In the genomic region with DNA sequence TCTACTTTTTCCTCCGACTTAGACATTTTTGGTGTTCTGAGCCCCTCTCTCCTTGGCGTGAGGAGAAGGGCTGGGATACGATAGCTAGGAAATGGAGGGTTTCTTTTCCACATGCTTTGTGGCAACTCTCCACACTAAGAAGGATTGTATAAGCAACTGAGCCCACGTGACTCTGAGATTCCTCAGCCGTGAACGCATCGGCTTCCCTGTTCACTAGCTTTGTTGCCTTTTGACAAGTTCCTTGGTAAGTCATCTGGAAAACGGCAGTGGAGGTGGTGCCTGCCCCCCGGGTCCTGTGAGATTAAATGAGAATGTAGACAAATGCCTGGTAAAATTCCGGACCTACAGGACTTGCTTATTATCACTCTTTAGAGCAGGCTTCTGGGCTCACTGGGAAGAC, we compare ENCODE assay signal across 11 mouse cellular contexts.
DNase-seq lines count a peak whose midpoint lies in the region; ATAC-seq and TF ChIP-seq lines count a peak whose summit lies in the region.
"Had no signal": no experiment of that assay in that cellular context is flagged by ENCODE, and none has a peak within 500 bp of the region (broad histone marks: within the 10 kb centered on the region; RNA-seq: fewer than 3 reads in every experiment).

No protein-coding gene starts in this region.

- no peaks in the 10 kb centered on the region for H3K36me3 ChIP-seq in forebrain, embryonic 10.5 days (replicated peaks)
- no peaks in the 10 kb centered on the region for H3K36me3 ChIP-seq in midbrain, postnatal 0 days (ENCODE audit: insufficient read depth, low read length)

- peak; percentile 69 for DNase-seq in embryo, embryonic 10.5 days (ENCODE audit: low spot score)
- DNase-seq in forebrain, embryonic 10.5 days (ENCODE audit: extremely low spot score, low spot score), result peak; percentile 28
- peak; percentile 68 to 79 for DNase-seq in kidney, adult 8-10 months
- no peak for DNase-seq in midbrain, postnatal 0 days (ENCODE audit: low spot score)
- no peak for DNase-seq in natural killer cell, adult 2 months (ENCODE audit: low spot score in 2 of 2)
- DNase-seq in heart, postnatal 25 days (ENCODE audit: low spot score), result no peak
- no peak for DNase-seq in gastrocnemius, adult 8-10 months (ENCODE audit: low spot score in 2 of 2)
- DNase-seq: cerebellum, adult 9-11 months; heart, postnatal 10 days; lung, adult 18-20 months; right cerebral cortex, postnatal 25 days had no signal

- peaks cover 14% of the 10 kb centered on the region for H3K4me1 ChIP-seq in forebrain, embryonic 10.5 days
- H3K4me1 ChIP-seq in midbrain, postnatal 0 days (ENCODE audit: insufficient read depth, low read length), result 0 out of 2 replicates have a peak, but pooled peaks cover 4% of the 10 kb centered on the region

- ATAC-seq in midbrain, postnatal 0 days (ENCODE audit: low FRiP score), result no peak

- no peak overlapping the region for H3K9ac ChIP-seq in midbrain, postnatal 0 days (replicated peaks; ENCODE audit: low read length, poor library complexity, severe bottlenecking)

- WGBS in forebrain, embryonic 10.5 days, result 37% methylated on average over 10 of the region's 10 CpGs
- WGBS in midbrain, postnatal 0 days, result 16% methylated on average over 10 of the region's 10 CpGs

- no peaks in the 10 kb centered on the region for H3K27me3 ChIP-seq in forebrain, embryonic 10.5 days (ENCODE audit: poor library complexity, severe bottlenecking)
- H3K27me3 ChIP-seq in midbrain, postnatal 0 days (ENCODE audit: insufficient read depth, low read length), result no peaks in the 10 kb centered on the region

- peak overlapping the region; percentile 40 for H3K4me2 ChIP-seq in midbrain, postnatal 0 days (ENCODE audit: low read depth, low read length, poor library complexity, severe bottlenecking)

- H3K4me3 ChIP-seq in forebrain, embryonic 10.5 days, result peak overlapping the region; percentile 18; the same call in 1 of the 2 replicates
- peak overlapping the region; percentile 5; the same call in 1 of the 2 replicates for H3K4me3 ChIP-seq in midbrain, postnatal 0 days (ENCODE audit: low read depth, low read length)

- intact Hi-C loops in heart, postnatal 25 days (cut with DNase I), result no loop called here

- H3K27ac ChIP-seq in forebrain, embryonic 10.5 days, result no peak overlapping the region; the same call in 1 of the 2 replicates
- no peak overlapping the region for H3K27ac ChIP-seq in midbrain, postnatal 0 days (ENCODE audit: low read depth, low read length)

- H3K9me3 ChIP-seq in forebrain, embryonic 10.5 days, result no peaks in the 10 kb centered on the region
- no peaks in the 10 kb centered on the region for H3K9me3 ChIP-seq in midbrain, postnatal 0 days (ENCODE audit: low read length)

- TF ChIP-seq CTCF in midbrain, postnatal 0 days (IDR thresholded peaks at IDR 0.05), result no peak

Comparison
In these comparisons a context has a peak if more than half of its experiments do, and no peak if none do; other contexts are left out.
1. DNase-seq: peak in embryo, embryonic 10.5 days (single experiment), forebrain, embryonic 10.5 days (single experiment) and kidney, adult 8-10 months (2 of 2); none in midbrain, postnatal 0 days (single experiment), natural killer cell, adult 2 months (0 of 2), heart, postnatal 25 days (single experiment) and gastrocnemius, adult 8-10 months (0 of 2).